8 mouse cellular contexts compared by ENCODE assay signal in genomic region chr3:96334175-96335162, GRCm38 (mm10). TPM values are rescaled to one million over a fixed set of nuclear protein-coding genes. Genes with fewer than 3 reads are reported as not detected.
DNase-seq lines count a peak whose midpoint lies in the region; ATAC-seq lines count a peak whose summit lies in the region.

No protein-coding gene starts in this region.

- no peak for ATAC-seq in midbrain, embryonic 13.5 days
- ATAC-seq in embryonic facial prominence, embryonic 11.5 days (replicated peaks; ENCODE audit: insufficient number of reproducible peaks, low FRiP score, low TSS enrichment, low read depth) = no peak
- no peak for ATAC-seq in limb, embryonic 12.5 days (ENCODE audit: insufficient number of reproducible peaks, insufficient read depth, low FRiP score, low TSS enrichment, low read depth)

- peaks cover 100% of the 10 kb centered on the region for H3K27me3 ChIP-seq in midbrain, embryonic 10.5 days (ENCODE audit: low read depth, poor library complexity, severe bottlenecking)
- peaks cover 98% of the 10 kb centered on the region for H3K27me3 ChIP-seq in midbrain, embryonic 13.5 days
- H3K27me3 ChIP-seq in embryonic facial prominence, embryonic 11.5 days (ENCODE audit: control insufficient read depth, insufficient read depth, low read length) = peaks cover 58% of the 10 kb centered on the region
- peaks cover 92% of the 10 kb centered on the region for H3K27me3 ChIP-seq in limb, embryonic 12.5 days
- no peaks in the 10 kb centered on the region; the same call in 1 of the 2 replicates for H3K27me3 ChIP-seq in splenic B cell, adult 2 months (ENCODE audit: control insufficient read depth, insufficient read depth, low read length, poor library complexity, severe bottlenecking)

- H3K4me2 ChIP-seq in midbrain, embryonic 13.5 days (replicated peaks) = no peak overlapping the region
- peak overlapping the region; percentile 33 for H3K4me2 ChIP-seq in embryonic facial prominence, embryonic 11.5 days (ENCODE audit: low read depth, low read length)
- peak overlapping the region; percentile 47 for H3K4me2 ChIP-seq in limb, embryonic 12.5 days

- H3K36me3 ChIP-seq in midbrain, embryonic 10.5 days = no peaks in the 10 kb centered on the region
- no peaks in the 10 kb centered on the region for H3K36me3 ChIP-seq in midbrain, embryonic 13.5 days
- no peaks in the 10 kb centered on the region for H3K36me3 ChIP-seq in embryonic facial prominence, embryonic 11.5 days (replicated peaks; ENCODE audit: control insufficient read depth, insufficient read depth, low read depth, low read length)
- no peaks in the 10 kb centered on the region for H3K36me3 ChIP-seq in limb, embryonic 12.5 days
- H3K36me3 ChIP-seq in splenic B cell, adult 2 months (ENCODE audit: control insufficient read depth, insufficient read depth, low read length, poor library complexity, severe bottlenecking) = no peaks in the 10 kb centered on the region

- no peak overlapping the region for H3K9ac ChIP-seq in midbrain, embryonic 13.5 days (replicated peaks)
- no peak overlapping the region for H3K9ac ChIP-seq in embryonic facial prominence, embryonic 11.5 days (replicated peaks; ENCODE audit: low read length)
- no peak overlapping the region for H3K9ac ChIP-seq in limb, embryonic 12.5 days (replicated peaks)

- peaks cover 27% of the 10 kb centered on the region for H3K4me1 ChIP-seq in midbrain, embryonic 10.5 days
- H3K4me1 ChIP-seq in midbrain, embryonic 13.5 days (replicated peaks) = peaks cover 6% of the 10 kb centered on the region; the same call in 1 of the 2 replicates
- no peaks in the 10 kb centered on the region for H3K4me1 ChIP-seq in embryonic facial prominence, embryonic 11.5 days (ENCODE audit: control insufficient read depth, insufficient read depth, low read length)
- peaks cover 2% of the 10 kb centered on the region; the same call in 1 of the 2 replicates for H3K4me1 ChIP-seq in limb, embryonic 12.5 days (replicated peaks)

- no peaks in the 10 kb centered on the region for H3K9me3 ChIP-seq in midbrain, embryonic 10.5 days (replicated peaks)
- H3K9me3 ChIP-seq in midbrain, embryonic 13.5 days = no peaks in the 10 kb centered on the region
- H3K9me3 ChIP-seq in embryonic facial prominence, embryonic 11.5 days (replicated peaks; ENCODE audit: control insufficient read depth, low read length) = no peaks in the 10 kb centered on the region
- H3K9me3 ChIP-seq in limb, embryonic 12.5 days = no peaks in the 10 kb centered on the region

- peak overlapping the region; percentile 47 for H3K4me3 ChIP-seq in midbrain, embryonic 10.5 days
- H3K4me3 ChIP-seq in midbrain, embryonic 13.5 days (replicated peaks) = no peak overlapping the region
- peak overlapping the region; percentile 15; the same call in 1 of the 2 replicates for H3K4me3 ChIP-seq in embryonic facial prominence, embryonic 11.5 days (ENCODE audit: low read depth, low read length)
- peak overlapping the region; percentile 19 for H3K4me3 ChIP-seq in limb, embryonic 12.5 days (replicated peaks)

- WGBS in midbrain, embryonic 10.5 days = 3% methylated on average over 36 of the region's 36 CpGs
- 3% methylated on average over 36 of the region's 36 CpGs for WGBS in midbrain, embryonic 13.5 days
- WGBS in embryonic facial prominence, embryonic 11.5 days = 2% methylated on average over 36 of the region's 36 CpGs
- 4% methylated on average over 36 of the region's 36 CpGs for WGBS in limb, embryonic 12.5 days

- H3K27ac ChIP-seq in midbrain, embryonic 10.5 days (replicated peaks) = no peak overlapping the region
- H3K27ac ChIP-seq in midbrain, embryonic 13.5 days = no peak overlapping the region
- H3K27ac ChIP-seq in embryonic facial prominence, embryonic 11.5 days (replicated peaks; ENCODE audit: low read depth, low read length) = no peak overlapping the region
- no peak overlapping the region for H3K27ac ChIP-seq in limb, embryonic 12.5 days

- DNase-seq in midbrain, embryonic 10.5 days (ENCODE audit: low spot score) = peak; percentile 59
- DNase-seq in embryonic facial prominence, embryonic 11.5 days (ENCODE audit: low spot score) = peak; percentile 35
- DNase-seq in splenic B cell, adult 2 months (ENCODE audit: low read depth, low spot score) = peak; percentile 40
- DNase-seq in left cerebral cortex, adult 9 months (ENCODE audit: low spot score in 2 of 2) = no peak
- DNase-seq in kidney, postnatal 10 days = no peak
- DNase-seq in cerebellum, postnatal 36 days = no peak

RNA-seq across cellular contexts. Expression of gene Fcgr1, which starts 40.7 kb away (rescaled TPM):
- polyA plus RNA-seq in midbrain, embryonic 10.5 days (2016; fragmentation: Nextera tagmentation; extraction: Ambion mirVana) = 1.8 and 2.1 TPM in 2 replicates
- polyA plus RNA-seq in midbrain, embryonic 13.5 days (2015; fragmentation: Nextera tagmentation; extraction: Ambion mirVana) = 1.2 and 1.9 TPM in 2 replicates
- 1.3 and 2.1 TPM in 2 replicates for polyA plus RNA-seq in embryonic facial prominence, embryonic 11.5 days (2014; fragmentation: Nextera tagmentation; extraction: Ambion mirVana)
- 0.94 and 1.1 TPM in 2 replicates for polyA plus RNA-seq in limb, embryonic 12.5 days (2016; fragmentation: Nextera tagmentation; extraction: Ambion mirVana)

Comparison
In these comparisons a context has a peak if more than half of its experiments do, and no peak if none do; other contexts are left out.
1. DNase-seq: peak in midbrain, embryonic 10.5 days (single experiment), embryonic facial prominence, embryonic 11.5 days (single experiment) and splenic B cell, adult 2 months (single experiment); none in left cerebral cortex, adult 9 months (0 of 2), kidney, postnatal 10 days (single experiment) and cerebellum, postnatal 36 days (0 of 2).